Mouse (Mus musculus): Measurements from ENCODE around the gene Zfp541.

Gene Zfp541

DNA sequence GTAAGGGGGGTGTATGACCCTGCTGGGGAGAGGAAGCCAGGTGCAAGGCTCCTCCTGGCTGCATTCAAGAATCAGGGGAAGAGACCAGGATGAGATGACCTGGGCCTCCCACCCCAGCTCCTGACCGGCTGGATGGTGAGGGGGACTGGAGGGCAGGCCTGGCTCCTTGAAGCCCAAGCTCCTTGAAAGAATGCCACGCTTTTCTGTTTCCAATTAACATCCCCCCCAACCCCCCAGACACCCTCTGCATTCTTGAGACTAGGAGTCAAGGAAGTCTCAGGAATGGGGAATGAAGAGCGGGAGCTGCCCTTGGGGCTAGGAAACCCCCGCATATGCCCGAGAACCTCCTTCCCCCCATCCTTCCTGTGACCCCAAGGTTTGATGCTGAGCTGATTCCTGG lies 17.1 kb upstream of the Zfp541 start:
- DNase-seq (ENCODE audit: low read depth, low spot score) = no peak

DNA sequence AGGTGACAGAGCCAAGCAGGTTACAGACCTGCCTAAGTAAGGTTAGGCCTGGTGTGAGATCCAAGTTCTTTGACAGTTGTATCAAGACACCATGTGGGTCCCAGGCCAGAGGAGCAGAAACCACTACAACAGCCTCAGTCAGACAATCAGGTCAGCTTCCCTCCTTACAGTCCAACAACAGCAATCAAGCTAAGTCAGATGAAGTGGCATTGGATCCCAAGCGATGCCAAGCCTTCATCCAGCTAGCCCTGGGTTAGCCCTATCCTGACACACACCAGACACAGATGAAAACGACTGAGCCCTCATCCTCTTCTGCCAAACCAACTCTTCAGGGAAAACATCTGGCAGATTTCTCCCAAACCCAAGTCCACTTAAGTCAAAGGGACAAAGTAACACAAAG lies 16.1 kb upstream of the Zfp541 start:
- no peak for DNase-seq (ENCODE audit: low read depth, low spot score)

- no peak for DNase-seq (ENCODE audit: low read depth, low spot score)
These were observed 15.5 kb upstream of the Zfp541 start for GRCm38 (mm10) chr7:16046101-16046480.

DNA sequence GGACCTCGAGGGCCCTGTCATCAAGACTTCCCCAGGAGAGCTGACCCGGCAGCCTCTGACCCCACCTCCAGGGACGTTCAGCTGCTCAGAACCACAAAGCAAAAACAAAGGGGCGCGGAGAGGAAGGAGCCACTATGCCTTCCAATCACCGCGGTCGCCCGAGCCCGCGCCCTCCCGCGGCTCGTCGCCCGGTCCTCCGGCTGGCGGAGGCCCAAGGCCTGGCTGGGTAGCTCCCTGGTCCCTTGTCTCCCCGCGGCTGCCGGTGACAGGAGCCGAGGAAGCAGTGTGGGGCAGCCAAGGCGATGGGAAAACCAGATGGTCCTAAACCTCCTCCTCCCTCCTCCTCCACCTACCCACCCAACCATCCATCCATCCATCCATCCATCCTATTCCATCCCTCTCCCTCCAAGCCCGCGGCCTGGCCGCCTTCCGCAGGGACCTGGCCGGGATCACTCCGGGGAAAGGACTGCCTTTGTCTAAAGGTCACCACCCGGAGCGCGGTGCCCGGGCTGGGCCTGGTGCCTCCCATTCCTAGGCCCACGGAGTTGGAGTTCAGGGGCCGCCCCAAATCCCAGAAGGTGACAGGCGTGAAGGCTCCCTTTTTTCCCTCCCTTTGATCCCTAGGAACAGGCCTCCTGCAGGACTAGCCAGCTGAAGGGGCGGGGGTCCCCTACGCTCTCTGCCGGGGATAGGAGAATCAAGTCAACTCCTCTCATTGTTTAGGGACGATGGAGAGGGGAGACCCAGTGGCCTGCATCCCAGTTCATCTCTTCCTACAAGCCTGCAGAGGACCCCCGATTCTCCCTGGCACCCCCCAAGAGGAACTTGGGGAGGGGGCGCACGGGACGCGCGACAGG lies 14.9 kb upstream of the Zfp541 start:
- DNase-seq (ENCODE audit: low read depth, low spot score) = no peak

DNA sequence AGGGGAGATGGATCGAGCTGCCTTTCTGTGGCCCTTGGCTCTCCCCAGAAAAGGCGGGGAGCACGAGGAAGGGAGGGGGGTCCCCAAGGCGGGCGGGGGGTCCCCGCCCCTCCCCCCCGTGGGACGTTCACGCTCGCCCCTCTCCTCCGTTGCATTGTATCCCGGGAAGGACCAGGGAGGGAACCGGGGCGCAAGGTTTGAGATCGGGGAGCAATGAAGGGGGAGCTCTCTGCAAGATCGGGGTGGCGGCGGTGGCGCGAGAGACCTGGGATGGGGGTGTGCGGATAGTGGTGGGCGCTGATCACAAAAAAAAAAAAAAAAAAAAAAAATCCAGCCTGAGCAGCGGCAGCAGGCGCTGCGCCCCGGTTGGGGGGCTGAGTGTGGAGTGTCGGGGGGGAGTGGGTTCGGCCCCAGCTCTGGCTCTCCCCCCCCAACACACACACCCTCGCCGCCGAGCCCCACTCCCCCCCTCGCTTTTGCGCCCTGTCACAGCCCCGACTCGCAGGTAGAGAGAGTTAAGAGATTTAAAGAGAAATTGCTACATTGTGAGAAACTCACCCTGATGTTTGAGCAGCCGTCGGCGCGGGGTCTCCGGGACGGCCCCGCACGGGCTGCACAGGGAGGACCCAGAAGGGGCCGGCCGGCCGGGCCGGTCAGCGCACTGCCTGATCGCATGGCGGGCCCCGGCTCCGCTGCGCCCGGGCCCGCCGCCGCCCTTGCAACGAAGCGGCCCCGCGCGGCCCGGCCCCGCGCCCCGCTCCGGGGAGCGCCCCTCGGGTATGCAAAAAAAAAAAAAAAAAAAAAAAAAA lies 14.1 kb upstream of the Zfp541 start, which contains the start of gene Bicra:
Gene Bicra, minus strand, starts transcription at position 584 of the 809 bp plus-strand sequence.
- no peak for DNase-seq (ENCODE audit: low read depth, low spot score)

GRCm38 (mm10) chr7:16048164-16048564 lies 13.4 kb upstream of the Zfp541 start:
- peak; percentile 89 for DNase-seq (ENCODE audit: low read depth, low spot score)

DNA sequence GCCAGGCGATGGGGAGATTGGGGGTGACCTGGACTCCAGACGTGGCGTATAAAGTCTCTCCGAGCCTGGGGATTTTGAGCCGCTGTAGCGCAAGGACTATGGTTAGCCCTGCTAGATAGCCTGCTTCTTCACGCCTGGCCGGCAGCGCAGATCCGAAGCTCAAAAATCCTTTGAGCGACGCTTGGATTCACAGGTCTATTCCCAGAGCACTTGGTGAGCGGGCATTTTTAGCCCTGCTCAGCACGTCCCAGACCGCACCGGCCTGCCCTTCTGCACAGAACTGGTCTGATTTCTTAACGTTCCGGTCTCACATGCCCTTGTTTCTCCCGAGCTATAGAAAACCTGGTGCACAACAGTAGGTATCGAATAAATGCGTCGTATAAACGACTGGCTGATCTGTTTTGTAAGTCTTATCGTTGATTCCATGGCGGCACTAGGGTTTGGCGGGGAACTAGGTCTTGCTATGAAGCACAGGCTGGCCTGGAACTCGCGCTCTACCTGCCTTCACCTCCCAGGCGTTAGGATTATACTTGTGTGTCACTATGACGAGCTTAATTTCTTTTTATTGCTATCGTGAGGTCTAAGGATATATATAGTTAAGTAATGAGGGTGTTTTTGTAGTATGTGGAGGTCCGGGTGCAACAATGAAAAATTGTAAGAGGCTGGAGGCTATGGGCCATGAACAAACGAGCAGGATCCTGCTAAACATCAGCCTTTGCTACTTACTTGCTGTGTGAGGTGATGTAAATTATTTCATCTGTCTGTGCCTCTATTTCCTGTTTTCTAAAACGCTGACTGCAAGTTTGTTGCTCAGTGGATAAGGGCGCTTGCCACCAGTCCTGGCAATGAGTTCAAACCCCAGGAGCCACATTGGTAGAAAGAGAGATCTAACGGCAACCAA lies 12.7 kb upstream of the Zfp541 start:
- DNase-seq (ENCODE audit: low read depth, low spot score) = no peak

- DNase-seq (ENCODE audit: low read depth, low spot score) = no peak
These were observed 12.1 kb upstream of the Zfp541 start for GRCm38 (mm10) chr7:16049576-16049915.

DNA sequence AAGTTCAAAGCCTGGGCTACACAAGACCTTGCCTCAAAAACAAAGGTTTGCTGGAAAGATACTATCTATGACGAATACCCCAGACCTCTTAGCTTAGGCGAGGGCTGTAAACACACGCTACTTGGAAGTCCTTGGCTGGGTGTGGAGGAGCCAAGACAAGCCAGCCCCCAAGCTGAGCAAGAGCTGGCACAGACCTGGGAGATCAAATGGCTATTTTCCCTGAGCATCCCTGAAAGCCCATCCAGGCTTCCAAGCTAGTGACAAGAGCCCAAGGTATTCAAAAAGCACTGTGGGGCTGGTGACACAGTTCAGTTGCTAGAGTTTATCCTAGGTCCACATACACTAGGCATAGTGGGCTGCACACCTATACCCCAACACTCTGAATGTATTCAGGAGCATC lies 11.0 kb upstream of the Zfp541 start:
- no peak for DNase-seq (ENCODE audit: low read depth, low spot score)

DNA sequence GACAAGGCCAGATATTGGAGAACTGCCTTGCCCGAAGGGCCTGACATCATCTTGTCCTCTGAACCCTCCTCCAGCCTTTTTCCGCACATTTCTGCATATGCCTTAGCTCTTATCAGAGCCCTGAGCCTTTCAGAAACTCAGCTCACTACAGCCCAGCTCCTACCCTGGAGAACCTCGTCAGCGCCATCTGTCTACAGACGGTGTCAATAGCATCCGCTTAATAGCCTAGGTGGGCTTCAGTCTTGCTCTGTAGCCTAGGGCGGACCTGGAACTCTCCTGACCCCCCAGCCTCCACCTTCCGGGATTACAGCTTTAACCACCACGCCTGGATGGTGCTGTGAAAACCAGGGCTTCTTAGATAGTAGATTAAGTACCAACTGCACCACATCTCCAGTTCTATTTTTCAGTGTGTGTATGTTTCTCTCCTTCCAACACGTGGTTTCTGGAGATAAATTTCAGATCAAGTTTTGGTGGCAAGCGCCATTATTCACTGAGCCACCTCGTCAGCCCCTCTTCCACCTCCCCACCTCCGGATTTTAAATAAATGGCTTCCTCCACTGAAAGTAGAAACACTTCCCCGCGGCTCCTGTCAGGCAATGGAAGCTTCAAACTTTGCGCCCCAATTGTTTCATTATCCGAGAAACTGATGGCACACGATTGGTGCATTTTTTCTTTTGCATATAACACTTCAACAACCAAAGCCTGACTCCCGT lies 9.6 kb upstream of the Zfp541 start:
- DNase-seq (ENCODE audit: low read depth, low spot score) = peak; percentile 68

DNA sequence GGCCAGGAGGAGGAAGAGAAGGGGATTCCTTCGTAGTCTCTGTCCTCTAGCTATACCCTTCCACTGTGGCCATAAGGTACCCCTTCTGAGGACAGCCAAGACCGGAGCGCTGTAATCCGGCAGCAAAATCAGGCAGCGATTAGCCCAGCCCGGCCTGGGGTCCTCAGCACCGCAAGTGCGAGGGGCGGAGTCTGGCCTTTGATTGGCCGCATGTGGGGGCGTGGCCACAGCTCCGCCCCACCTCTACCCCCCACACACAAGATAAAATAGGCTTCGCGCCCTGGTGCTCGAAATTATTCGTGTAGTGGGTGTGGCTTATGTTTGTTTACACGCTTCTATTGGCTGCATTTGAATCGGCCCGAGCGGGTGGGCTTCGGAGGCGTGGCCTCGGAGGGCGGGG lies 8.9 kb upstream of the Zfp541 start:
- DNase-seq (ENCODE audit: low read depth, low spot score) = peak; percentile 90

- no peak for DNase-seq (ENCODE audit: low read depth, low spot score)
These were observed 8.5 kb upstream of the Zfp541 start for GRCm38 (mm10) chr7:16053105-16053504.

DNA sequence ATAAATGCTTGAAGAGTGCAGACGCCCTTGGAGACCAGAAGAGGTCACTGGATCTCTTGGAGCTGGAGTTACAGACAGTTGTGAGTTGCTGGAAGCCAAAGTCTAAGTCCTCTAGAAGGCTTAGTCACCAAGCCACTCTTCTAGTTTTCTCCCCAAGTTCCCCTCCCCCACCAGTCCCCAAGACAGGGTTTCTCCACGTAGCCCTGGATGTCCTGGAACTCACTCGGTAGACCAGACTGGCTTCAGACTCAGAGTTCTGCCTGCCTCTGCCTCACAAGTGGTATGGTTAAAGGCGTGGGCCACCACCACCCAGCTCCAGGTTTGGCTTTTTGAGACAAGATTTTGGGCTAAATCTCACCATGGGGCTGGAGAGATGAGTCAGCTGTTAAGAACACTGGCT lies 6.6 kb upstream of the Zfp541 start:
- no peak for DNase-seq (ENCODE audit: low read depth, low spot score)

DNA sequence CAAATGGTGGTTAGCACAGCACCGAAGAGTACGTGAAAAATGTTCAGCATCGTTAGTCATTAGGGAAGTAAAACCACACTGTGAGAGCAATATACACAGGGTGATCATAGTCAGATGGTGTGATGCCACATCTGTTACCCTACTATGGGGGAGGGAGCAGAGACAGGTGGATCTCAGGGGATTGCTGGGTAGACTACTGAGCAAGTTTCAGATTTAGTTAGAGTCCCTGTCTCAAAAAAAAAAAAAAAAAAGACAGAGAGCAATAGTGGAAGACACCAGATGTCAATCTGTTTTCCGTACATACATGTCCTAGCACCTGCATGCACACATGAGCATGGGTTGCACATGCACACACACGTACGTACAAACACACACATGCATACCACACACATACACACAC lies 5.9 kb upstream of the Zfp541 start:
- no peak for DNase-seq (ENCODE audit: low read depth, low spot score)

DNA sequence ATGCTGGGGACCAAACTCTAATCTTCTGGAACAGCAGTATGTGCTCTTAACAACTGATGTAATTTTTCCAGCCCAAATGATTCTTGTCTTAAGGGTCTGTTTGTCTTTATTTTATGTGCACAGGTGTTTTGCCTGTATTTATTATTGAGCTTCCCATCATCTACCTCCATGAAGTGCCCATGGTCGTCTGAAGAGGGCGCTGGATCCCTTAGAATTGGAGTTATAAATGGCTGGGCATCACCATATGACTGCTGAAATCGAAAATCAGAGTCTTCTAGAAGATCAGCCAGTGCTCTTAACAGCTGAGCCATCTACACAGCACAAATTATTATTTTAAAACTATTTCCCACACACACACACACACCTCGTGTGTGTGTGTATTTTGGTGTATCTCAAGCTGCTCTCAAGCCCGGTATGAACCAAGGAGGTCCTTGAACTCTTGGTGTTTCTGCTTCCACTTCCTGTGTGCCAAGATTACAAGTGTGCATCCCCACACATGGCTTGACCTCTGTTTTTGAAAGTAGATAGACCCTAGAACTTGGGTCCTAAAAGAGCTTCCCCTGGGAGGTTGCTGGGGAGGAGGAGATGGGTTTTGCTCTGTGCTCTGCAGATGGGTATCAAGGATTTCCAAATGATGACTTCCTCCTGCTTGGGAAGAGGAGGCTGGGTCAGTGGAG lies 5.0 kb upstream of the Zfp541 start:
- DNase-seq (ENCODE audit: low read depth, low spot score) = no peak

- no peak for DNase-seq (ENCODE audit: low read depth, low spot score)
These were observed 4.5 kb upstream of the Zfp541 start for GRCm38 (mm10) chr7:16057136-16057534.

DNA sequence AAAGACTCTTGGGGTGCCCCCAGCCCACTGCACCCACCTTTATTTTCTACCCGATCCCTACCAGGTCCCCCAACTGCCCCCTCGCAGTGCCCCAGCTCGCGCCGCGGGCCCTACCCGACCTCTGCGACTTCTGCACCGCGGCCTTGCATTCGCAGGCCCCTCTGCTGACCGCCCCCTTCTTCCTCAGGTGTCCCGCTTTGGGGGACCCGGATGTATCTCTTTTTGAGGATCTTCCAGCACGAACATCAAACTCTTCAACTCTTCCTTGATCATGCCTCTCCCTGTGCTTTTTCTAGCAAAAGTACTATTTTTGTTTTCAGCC lies 446 bp downstream of the Zfp541 start:
- DNase-seq (ENCODE audit: low read depth, low spot score) = no peak

DNA sequence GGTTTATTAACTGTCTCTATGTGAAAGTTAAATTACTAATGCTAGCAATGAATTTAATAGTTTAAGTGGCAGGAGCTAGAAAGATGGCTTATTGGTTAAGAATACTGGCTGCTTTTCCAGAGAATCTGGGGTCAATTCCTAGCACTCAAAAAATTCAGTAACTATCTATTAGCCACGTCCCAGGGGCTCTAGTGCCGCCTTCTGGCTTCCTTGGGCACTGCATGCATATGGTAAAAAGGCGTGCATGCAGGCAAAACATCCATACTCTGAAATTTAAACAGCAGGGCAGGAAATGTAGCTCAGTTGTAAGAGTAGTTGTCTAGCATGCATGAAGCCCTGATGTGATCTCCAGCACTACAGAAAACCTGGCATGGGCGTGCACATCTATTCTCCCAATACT lies 1.9 kb downstream of the Zfp541 start:
- DNase-seq (ENCODE audit: low read depth, low spot score) = no peak

GRCm38 (mm10) chr7:16070846-16071245 lies 9.2 kb downstream of the Zfp541 start:
- DNase-seq (ENCODE audit: low read depth, low spot score) = no peak

DNA sequence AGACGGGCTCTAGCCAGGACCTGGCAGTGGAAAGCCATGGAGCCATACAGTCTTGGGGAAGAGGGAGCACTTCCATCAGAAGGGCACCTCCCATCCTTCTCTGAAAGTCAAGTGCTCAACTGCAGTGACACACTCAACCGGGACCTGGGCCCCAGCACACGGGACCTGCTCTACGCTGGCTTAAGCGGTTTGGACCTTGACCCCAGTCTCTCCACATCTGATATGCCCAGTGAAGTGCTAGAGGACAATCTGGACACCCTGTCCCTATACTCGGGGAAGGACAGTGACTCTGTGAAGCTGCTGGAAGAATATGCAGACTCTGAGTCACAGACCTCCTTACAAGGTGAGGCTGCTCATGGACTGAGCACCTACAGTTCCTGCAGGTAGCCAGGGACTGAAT lies 10.3 kb downstream of the Zfp541 start:
- no peak for DNase-seq (ENCODE audit: low read depth, low spot score)

GRCm38 (mm10) chr7:16079947-16080346 lies 18.3 kb downstream of the Zfp541 start:
- no peak for DNase-seq (ENCODE audit: low read depth, low spot score)

Measured in WW6 (cell line).